Mouse (Mus musculus) cortical plate, adult 2 months (tissue): Measurements from ENCODE around the gene Pcdh7.

Experiments
- CTCF ChIP-seq: fragments of 200-500 bp; IDR thresholded peaks from 2 replicates; pipeline ENCODE4 v1.5.1; 2011; ENCODE audit warnings: mild to moderate bottlenecking, control low read depth, low read length; ENCODE audit not compliant: insufficient read depth; ENCODE audit errors: extremely low read depth
- POLR2A ChIP-seq: fragments of 200-500 bp; IDR thresholded peaks from 2 replicates; pipeline ENCODE4 v1.6.1; 2011; ENCODE audit warnings: mild to moderate bottlenecking, low read length, control low read depth; ENCODE audit not compliant: insufficient read depth; ENCODE audit errors: extremely low read depth

DNA sequence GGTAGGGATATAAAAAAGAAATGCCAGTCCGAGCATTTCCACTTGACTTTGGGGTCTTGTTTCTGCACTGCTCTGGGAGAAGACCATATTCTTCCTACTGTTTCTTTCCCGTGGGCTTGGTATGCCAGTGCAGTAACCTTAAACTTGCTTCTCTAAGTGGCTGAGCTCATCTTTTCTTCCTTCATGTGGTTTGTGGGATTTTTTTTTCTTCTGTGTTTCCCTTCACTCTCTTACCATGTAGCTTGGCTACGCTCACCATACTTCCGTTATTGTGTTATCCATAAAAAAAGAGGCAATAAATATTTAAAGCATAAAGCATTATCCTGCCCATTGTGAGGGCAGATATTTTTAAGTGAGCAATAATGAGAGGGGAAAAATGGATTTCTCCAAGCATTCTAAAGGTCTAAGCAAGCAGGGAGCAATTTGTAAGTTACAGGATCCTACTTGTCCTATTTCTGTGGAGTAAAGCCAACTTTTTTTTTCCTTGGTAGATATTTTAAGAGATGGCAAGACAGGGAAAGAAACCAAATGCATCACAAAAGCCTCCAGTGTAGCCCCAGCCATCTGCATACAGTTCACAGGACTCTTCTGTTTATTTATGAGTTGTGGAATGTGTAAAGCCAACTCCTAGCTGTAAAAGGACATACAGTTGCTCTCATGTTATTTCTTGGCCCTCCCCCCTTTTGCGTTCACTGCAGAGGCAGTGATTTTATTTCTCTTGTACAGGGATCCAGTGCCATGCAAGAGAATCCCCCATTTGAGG, 123.8 kb downstream of the Pcdh7 start:
- TF ChIP-seq POLR2A (no peak), CTCF (no peak)
